Mouse (Mus musculus) layer of hippocampus, postnatal 25 days (tissue): ENCODE measurements around the gene Atp6v1c2. TPM values are rescaled to one million over a fixed set of nuclear protein-coding genes. Genes with fewer than 3 reads are reported as not detected.
A peak's percentile ranks its signal among the peaks of the same experiment; 100 is the strongest.

Experiments
- DNase-seq, 2 experiments: peaks; one replicate each; pipeline ENCODE4 v3.0.0; 2022; ENCODE audit warnings: mixed read lengths in 2 of 2, low spot score in 1 of 2; ENCODE audit errors: extremely low spot score in 1 of 2
- total RNA-seq, 2 experiments: library from RNA; stranded (reverse); gene quantifications; 2 replicates each; pipeline ENCODE4 v1.2.3; 2021

Atp6v1c2 gene
- total RNA-seq, 2 experiments from 2014 or later = 2.3 to 3.1 TPM

GRCm38 (mm10) chr12:17338338-17338737, 9.2 kb upstream of the Atp6v1c2 start:
- DNase-seq = no peak

GRCm38 (mm10) chr12:17333459-17333858, 4.3 kb upstream of the Atp6v1c2 start:
- DNase-seq = no peak

- DNase-seq = peak; percentile 9 to 21
These were observed 4.3 kb downstream of the Atp6v1c2 start for GRCm38 (mm10) chr12:17324549-17325470.

GRCm38 (mm10) chr12:17318453-17318852, 10.7 kb downstream of the Atp6v1c2 start:
- DNase-seq = no peak

- DNase-seq = no peak
These were observed 11.2 kb downstream of the Atp6v1c2 start for GRCm38 (mm10) chr12:17317970-17318369.

- DNase-seq = no peak
These were observed 13.1 kb downstream of the Atp6v1c2 start for GRCm38 (mm10) chr12:17316096-17316495.

- no peak for DNase-seq
These were observed 18.0 kb downstream of the Atp6v1c2 start for GRCm38 (mm10) chr12:17310852-17311839.

- DNase-seq = no peak
These were observed 20.9 kb downstream of the Atp6v1c2 start for GRCm38 (mm10) chr12:17308246-17308645.

GRCm38 (mm10) chr12:17305445-17305844, 23.7 kb downstream of the Atp6v1c2 start:
- no peak for DNase-seq

GRCm38 (mm10) chr12:17299902-17300301, 29.3 kb downstream of the Atp6v1c2 start:
- DNase-seq = no peak

- DNase-seq = no peak
These were observed 32.3 kb downstream of the Atp6v1c2 start for GRCm38 (mm10) chr12:17296899-17297298.

GRCm38 (mm10) chr12:17290569-17290968, 38.6 kb downstream of the Atp6v1c2 start:
- no peak for DNase-seq

GRCm38 (mm10) chr12:17289913-17290312, 39.2 kb downstream of the Atp6v1c2 start:
- no peak for DNase-seq

- DNase-seq = no peak
These were observed 40.1 kb downstream of the Atp6v1c2 start for GRCm38 (mm10) chr12:17289060-17289459.

GRCm38 (mm10) chr12:17288496-17288895, 40.7 kb downstream of the Atp6v1c2 start:
- no peak for DNase-seq

GRCm38 (mm10) chr12:17273841-17274240, 55.3 kb downstream of the Atp6v1c2 start:
- DNase-seq = no peak

- DNase-seq = peak in 1 of 2 experiments; percentile 47
These were observed 57.9 kb downstream of the Atp6v1c2 start for GRCm38 (mm10) chr12:17271272-17271671.

GRCm38 (mm10) chr12:17267316-17267715, 61.8 kb downstream of the Atp6v1c2 start:
- peak in 1 of 2 experiments; percentile 51 for DNase-seq

- no peak for DNase-seq
These were observed 62.5 kb downstream of the Atp6v1c2 start for GRCm38 (mm10) chr12:17266673-17266990.

GRCm38 (mm10) chr12:17265971-17266672, 63.0 kb downstream of the Atp6v1c2 start, which contains the start of gene Pdia6:
Pdia6 (plus strand) TSS chr12:17266545.
- DNase-seq = peak; percentile 81 to 85
